Mouse (Mus musculus): Measurements from ENCODE around the gene Zfp961. TPM values are rescaled to one million over a fixed set of nuclear protein-coding genes. Genes with fewer than 3 reads are reported as not detected.
A peak's percentile ranks its signal among the peaks of the same experiment; 100 is the strongest.
"Not testable (repeated sequence)": the region's sequence is repeated elsewhere in the genome, so short reads cannot be mapped to it uniquely, and the experiment has no call there.

Zfp961 gene
- polyA plus RNA-seq, 1 experiment from 2014 or later, result 12.3 TPM

- Histone ChIP-seq H3K4me3 (ENCODE audit: inconsistent target) (no peak overlapping the region), H3K27ac (no peak overlapping the region), H3K79me2 (ENCODE audit: inconsistent target) (no peaks in the 10 kb centered on the region), H3K36me3 (ENCODE audit: inconsistent target) (no peaks in the 10 kb centered on the region)
- whole genome bisulfite sequencing (ENCODE audit: missing documents), result 89% methylated on average over 3 of the region's 3 CpGs
These were observed 23.4 kb downstream of the Zfp961 start for GRCm38 (mm10) chr8:71974211-71974610.

GRCm38 (mm10) chr8:71981032-71981431 is 30.2 kb downstream of the Zfp961 start:
- 25% methylated on average over 2 of the region's 2 CpGs for WGBS (ENCODE audit: missing documents)
- Histone ChIP-seq H3K79me2 (ENCODE audit: inconsistent target) (no peaks in the 10 kb centered on the region), H3K27ac (no peak overlapping the region), H3K36me3 (ENCODE audit: inconsistent target) (no peaks in the 10 kb centered on the region), H3K4me3 (ENCODE audit: inconsistent target) (no peak overlapping the region)

DNA sequence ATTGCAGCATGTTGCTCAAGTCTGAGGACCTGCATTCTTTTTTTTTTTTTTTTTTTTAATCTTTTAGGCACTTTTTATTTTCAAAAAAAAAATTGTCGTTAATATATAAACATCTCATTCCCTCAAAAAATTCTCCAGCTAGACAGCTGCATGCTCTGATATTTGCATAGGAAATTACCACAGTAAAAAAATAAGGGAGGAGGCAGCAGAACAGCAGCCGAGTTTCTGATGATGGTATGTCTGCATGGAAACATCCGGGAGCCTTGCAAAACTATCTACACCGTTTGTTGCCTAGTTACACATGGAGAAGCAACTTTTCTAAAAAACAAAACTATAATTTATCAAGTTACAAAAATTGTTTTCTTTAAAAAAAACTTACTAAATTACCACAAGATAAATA is 30.6 kb downstream of the Zfp961 start:
- Histone ChIP-seq H3K4me3 (ENCODE audit: inconsistent target) (no peak overlapping the region), H3K36me3 (ENCODE audit: inconsistent target) (no peaks in the 10 kb centered on the region), H3K27ac (no peak overlapping the region), H3K79me2 (ENCODE audit: inconsistent target) (no peaks in the 10 kb centered on the region)
- 61% methylated on average over 4 of the region's 4 CpGs for WGBS (ENCODE audit: missing documents)

DNA sequence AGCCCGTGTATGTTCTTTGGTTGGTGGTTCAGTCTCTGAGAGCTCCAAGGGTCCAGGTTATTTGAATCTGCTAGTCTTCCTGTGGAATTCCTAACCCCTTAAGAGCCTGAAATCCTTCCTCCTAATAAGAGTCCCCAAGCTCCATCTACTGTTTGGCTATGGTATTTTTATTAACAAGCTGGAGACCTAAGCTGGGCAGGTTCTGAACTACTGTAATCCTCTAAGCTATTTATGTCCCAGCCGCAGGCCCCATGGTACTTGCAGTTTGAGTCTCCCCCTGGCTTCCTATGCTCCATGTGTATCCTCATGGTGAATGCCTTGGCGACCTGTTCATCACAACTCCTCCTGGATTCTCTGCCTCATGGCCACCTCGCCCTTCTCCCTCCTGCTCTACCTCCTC is 33.8 kb downstream of the Zfp961 start:
- Histone ChIP-seq H3K4me3 (ENCODE audit: inconsistent target) (no peak overlapping the region), H3K79me2 (ENCODE audit: inconsistent target) (no peaks in the 10 kb centered on the region), H3K27ac (no peak overlapping the region), H3K36me3 (ENCODE audit: inconsistent target) (no peaks in the 10 kb centered on the region)
- WGBS (ENCODE audit: missing documents), result 87% methylated on average over 4 of the region's 4 CpGs

GRCm38 (mm10) chr8:71988110-71988866 is 37.5 kb downstream of the Zfp961 start:
- Histone ChIP-seq H3K79me2 (ENCODE audit: inconsistent target) (no peaks in the 10 kb centered on the region), H3K36me3 (ENCODE audit: inconsistent target) (no peaks in the 10 kb centered on the region), H3K4me3 (ENCODE audit: inconsistent target) (peak overlapping the region; percentile 20), H3K27ac (no peak overlapping the region)
- 31% methylated on average over 24 of the region's 24 CpGs for WGBS (ENCODE audit: missing documents)

DNA sequence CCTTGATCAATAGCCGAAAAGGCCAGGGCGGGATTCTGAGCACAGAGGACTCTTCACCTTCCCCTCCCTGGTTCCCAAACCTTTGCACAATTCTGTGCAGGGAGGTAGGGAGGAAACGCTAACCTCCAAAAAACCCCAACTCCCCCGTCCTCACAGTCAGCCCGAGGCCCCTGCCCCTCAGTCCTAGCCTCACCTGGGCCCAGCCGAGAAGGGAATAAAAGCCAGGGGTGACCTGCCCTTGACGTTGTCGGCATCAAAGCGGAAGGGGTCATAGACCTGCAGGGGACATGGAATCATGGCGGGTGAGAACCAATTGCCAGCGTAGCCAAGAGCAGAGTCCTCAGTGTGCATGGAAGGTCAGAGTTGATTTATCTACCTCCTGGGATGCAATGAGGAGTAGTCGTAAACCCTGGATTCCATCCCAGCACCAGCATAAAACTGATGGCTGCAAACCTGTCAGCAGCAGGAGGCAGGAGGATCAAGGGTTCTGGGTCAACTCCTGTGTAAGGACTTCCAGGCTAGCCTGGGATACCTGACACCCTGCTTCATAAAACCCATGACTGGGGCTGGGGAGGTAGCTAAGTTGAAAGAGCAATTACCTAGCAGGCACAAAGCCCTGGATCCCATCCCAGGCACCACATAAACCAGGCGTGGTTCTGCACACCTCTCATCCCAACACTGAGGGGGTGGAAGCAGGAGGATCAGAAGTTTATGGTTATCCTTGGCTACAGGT is 38.2 kb downstream of the Zfp961 start:
- Histone ChIP-seq H3K36me3 (ENCODE audit: inconsistent target) (no peaks in the 10 kb centered on the region), H3K79me2 (ENCODE audit: inconsistent target) (no peaks in the 10 kb centered on the region), H3K4me3 (ENCODE audit: inconsistent target) (peak overlapping the region; percentile 20), H3K27ac (no peak overlapping the region)
- 76% methylated on average over 12 of the region's 13 CpGs for WGBS (ENCODE audit: missing documents)

GRCm38 (mm10) chr8:71999434-71999833 is 48.6 kb downstream of the Zfp961 start:
- no peak overlapping the region for H3K4me3 ChIP-seq (ENCODE audit: inconsistent target)
- no peaks in the 10 kb centered on the region for H3K36me3 ChIP-seq (ENCODE audit: inconsistent target)
- H3K27ac ChIP-seq, result no peak overlapping the region
- H3K79me2 ChIP-seq (ENCODE audit: inconsistent target), result no peaks in the 10 kb centered on the region
- WGBS (ENCODE audit: missing documents), result 78% methylated on average over 1 of the region's 1 CpGs

- H3K79me2 ChIP-seq (ENCODE audit: inconsistent target), result no peaks in the 10 kb centered on the region
- H3K36me3 ChIP-seq (ENCODE audit: inconsistent target), result no peaks in the 10 kb centered on the region
- no peak overlapping the region for H3K27ac ChIP-seq
- H3K4me3 ChIP-seq (ENCODE audit: inconsistent target), result no peak overlapping the region
- 61% methylated on average over 3 of the region's 3 CpGs for WGBS (ENCODE audit: missing documents)
These were observed 49.4 kb downstream of the Zfp961 start for GRCm38 (mm10) chr8:72000223-72000622.

- Histone ChIP-seq H3K4me3 (ENCODE audit: inconsistent target) (no peak overlapping the region), H3K27ac (no peak overlapping the region), H3K36me3 (ENCODE audit: inconsistent target) (no peaks in the 10 kb centered on the region), H3K79me2 (ENCODE audit: inconsistent target) (no peaks in the 10 kb centered on the region)
These were observed 52.1 kb downstream of the Zfp961 start for GRCm38 (mm10) chr8:72002942-72003341.

- Histone ChIP-seq H3K27ac (no peak overlapping the region), H3K79me2 (ENCODE audit: inconsistent target) (no peaks in the 10 kb centered on the region), H3K36me3 (ENCODE audit: inconsistent target) (no peaks in the 10 kb centered on the region), H3K4me3 (ENCODE audit: inconsistent target) (no peak overlapping the region)
- 70% methylated on average over 3 of the region's 3 CpGs for WGBS (ENCODE audit: missing documents)
These were observed 55.1 kb downstream of the Zfp961 start for GRCm38 (mm10) chr8:72005912-72006311.

DNA sequence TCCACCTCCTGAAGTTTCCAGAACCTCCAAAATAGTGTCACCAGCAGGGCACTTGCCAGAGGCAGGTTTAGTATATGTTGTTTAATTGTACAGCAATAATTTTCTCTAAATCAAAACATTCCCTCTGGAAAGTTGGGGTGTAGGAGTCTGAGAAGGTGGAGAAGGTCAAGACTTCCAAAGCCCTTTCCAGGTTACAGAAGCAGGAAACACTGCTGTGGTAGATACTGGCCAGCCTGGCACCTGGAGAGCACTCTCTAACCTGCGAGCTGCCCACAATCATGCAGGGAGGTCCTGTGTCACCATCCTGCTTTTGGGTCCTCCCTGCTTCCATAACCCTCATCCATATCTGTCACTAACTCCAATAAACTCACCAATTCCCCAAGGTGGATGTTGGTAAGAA is 55.9 kb downstream of the Zfp961 start:
- no peak overlapping the region for H3K27ac ChIP-seq
- WGBS (ENCODE audit: missing documents), result 92% methylated on average over 1 of the region's 1 CpGs
- no peaks in the 10 kb centered on the region for H3K36me3 ChIP-seq (ENCODE audit: inconsistent target)
- H3K79me2 ChIP-seq (ENCODE audit: inconsistent target), result no peaks in the 10 kb centered on the region
- no peak overlapping the region for H3K4me3 ChIP-seq (ENCODE audit: inconsistent target)

GRCm38 (mm10) chr8:72008134-72008641 is 57.4 kb downstream of the Zfp961 start:
- no peak overlapping the region for H3K4me3 ChIP-seq (ENCODE audit: inconsistent target)

GRCm38 (mm10) chr8:72009473-72009872 is 58.6 kb downstream of the Zfp961 start, which contains the start of gene Cyp4f18:
TSS of gene Cyp4f18 (minus strand) at chr8:72009626.
- peak within 1 kb of the TSS; percentile 78 for H3K27ac ChIP-seq
- H3K4me3 ChIP-seq (ENCODE audit: inconsistent target), result no peak within 1 kb of the TSS

More at GRCm38 (mm10) chr8:72008134-72008641, 57.4 kb downstream of the Zfp961 start:
- Histone ChIP-seq H3K79me2 (ENCODE audit: inconsistent target) (no peaks in the 10 kb centered on the region), H3K36me3 (ENCODE audit: inconsistent target) (no peaks in the 10 kb centered on the region), H3K27ac (peak overlapping the region; percentile 78)
- WGBS (ENCODE audit: missing documents), result 3% methylated on average over 3 of the region's 3 CpGs

DNA sequence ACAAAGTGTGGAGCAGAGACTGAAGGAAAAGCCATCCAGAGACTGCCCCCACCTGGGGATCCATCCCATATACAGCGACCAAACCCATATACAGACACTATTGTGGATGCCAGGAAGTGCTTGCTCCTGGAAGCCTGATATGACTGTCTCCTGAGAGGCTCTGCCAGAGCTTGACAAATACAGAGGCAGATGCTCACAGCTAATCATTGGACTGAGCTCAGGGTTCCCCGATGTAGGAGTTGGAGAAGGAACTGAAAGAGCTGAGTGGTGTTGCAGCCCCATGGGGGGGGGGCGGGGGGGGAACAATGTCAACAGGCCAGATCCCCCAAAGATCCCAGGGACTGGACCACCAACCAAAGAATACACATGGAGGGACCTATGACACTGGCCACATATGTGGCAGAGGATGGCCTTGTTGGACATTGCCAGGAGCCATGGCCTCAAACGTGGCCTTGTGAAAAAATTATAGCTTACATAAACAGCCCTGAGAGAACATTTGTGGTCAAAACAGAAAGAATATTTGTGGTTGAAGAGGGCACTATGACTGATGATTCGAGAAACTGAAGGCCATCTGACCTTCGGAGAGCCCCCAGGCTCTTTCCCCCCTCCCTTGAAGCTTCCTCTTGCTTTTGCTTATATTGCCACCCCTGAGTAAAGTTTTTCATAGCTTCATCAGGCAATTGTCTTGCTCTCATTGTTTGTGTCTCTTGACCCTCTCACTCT is 62.8 kb downstream of the Zfp961 start:
- H3K4me3 ChIP-seq (ENCODE audit: inconsistent target); H3K36me3 ChIP-seq (ENCODE audit: inconsistent target); H3K79me2 ChIP-seq (ENCODE audit: inconsistent target): not testable (repeated sequence)
- H3K27ac ChIP-seq, result peak overlapping the region; percentile 41
- 27% methylated on average over 6 of the region's 6 CpGs for WGBS (ENCODE audit: missing documents)

More at GRCm38 (mm10) chr8:72009473-72009872, 58.6 kb downstream of the Zfp961 start, which contains the start of gene Cyp4f18:
- Histone ChIP-seq H3K36me3 (ENCODE audit: inconsistent target) (no peaks in the 10 kb centered on the region), H3K79me2 (ENCODE audit: inconsistent target) (no peaks in the 10 kb centered on the region)
- 51% methylated on average over 2 of the region's 3 CpGs for WGBS (ENCODE audit: missing documents)

All from macrophage (primary cell).